Mouse (Mus musculus) limb, embryonic 14.5 days (tissue): ENCODE results near the gene Gm33543. TPM values are rescaled to one million over a fixed set of nuclear protein-coding genes. Genes with fewer than 3 reads are reported as not detected.

ENCODE experiments used
- ATAC-seq: fragments of 200-750 bp; cut with Nextera tagmentation; 2 replicates; pipeline ENCODE4 v1.8.0; 2017; ENCODE audit warnings: low read depth, moderate number of reproducible peaks, moderate TSS enrichment; ENCODE audit not compliant: low FRiP score
- DNase-seq: peaks from one replicate; pipeline ENCODE4 v3.0.0-alpha.2; 2015; ENCODE audit warnings: low spot score
- H3K27ac ChIP-seq: fragments of 300-500 bp; sonication (generic); replicated peaks from 2 replicates; pipeline ENCODE4 v1.5.1; 2014; ENCODE audit warnings: low read depth, mild to moderate bottlenecking, low read length, moderate library complexity, mixed read lengths
- H3K27me3 ChIP-seq: fragments of 300-500 bp; sonication (generic); 2 replicates; pipeline ENCODE4 v1.6.1; 2014; ENCODE audit warnings: low read length, mixed read lengths; ENCODE audit not compliant: control insufficient read depth, insufficient read depth
- H3K36me3 ChIP-seq: fragments of 300-500 bp; sonication (generic); 2 replicates; pipeline ENCODE4 v1.6.1; 2014; ENCODE audit warnings: mild to moderate bottlenecking, low read length, moderate library complexity, mixed read lengths; ENCODE audit not compliant: control insufficient read depth, insufficient read depth
- H3K4me1 ChIP-seq: fragments of 300-500 bp; sonication (generic); 2 replicates; pipeline ENCODE4 v1.6.1; 2014; ENCODE audit warnings: antibody characterized with exemption, low read length, mixed read lengths; ENCODE audit not compliant: control insufficient read depth, insufficient read depth
- H3K4me2 ChIP-seq: fragments of 300-500 bp; sonication (generic); replicated peaks from 2 replicates; pipeline ENCODE4 v1.6.1; 2014; ENCODE audit warnings: low read depth, mild to moderate bottlenecking, low read length, moderate library complexity; ENCODE audit not compliant: severe bottlenecking
- H3K4me3 ChIP-seq: fragments of 300-500 bp; sonication (generic); replicated peaks from 2 replicates; pipeline ENCODE4 v1.5.1; 2014; ENCODE audit warnings: low read length
- H3K9ac ChIP-seq: fragments of 300-500 bp; sonication (generic); 2 replicates; pipeline ENCODE4 v1.6.1; 2014; ENCODE audit warnings: mild to moderate bottlenecking, low read depth, low read length, moderate library complexity; ENCODE audit not compliant: severe bottlenecking
- H3K9me3 ChIP-seq: fragments of 300-500 bp; sonication (generic); 2 replicates; pipeline ENCODE4 v1.6.1; 2016; ENCODE audit warnings: low read length; ENCODE audit not compliant: control insufficient read depth
- POLR2A ChIP-seq: fragments of 200-500 bp; IDR thresholded peaks from 2 replicates; pipeline ENCODE4 v1.8.0; 2012; ENCODE audit warnings: inconsistent platforms, mild to moderate bottlenecking, moderate library complexity, borderline replicate concordance; ENCODE audit not compliant: insufficient read depth, insufficient read length; ENCODE audit errors: extremely low read depth
- whole genome bisulfite sequencing: fragments of 180-500 bp; shearing (Covaris S2); extraction: QIAGEN DNeasy Blood & Tissue Kit; methylation state at CpG from one replicate; pipeline ENCODE4 v1.1.7; 2014; 5-methylcytosine and 5-hydroxymethylcytosine counted together
- polyA plus RNA-seq, 2 experiments: library from polyadenylated mRNA; depleted of rRNA in 1 of 2; stranded (reverse) in 1 of 2; unstranded in 1 of 2; fragments of >200 nt; fragmentation: Nextera tagmentation in 1 of 2; extraction: Ambion mirVana in 1 of 2; gene quantifications; 2 replicates each; pipeline versions ENCODE4 v1.2.1 to v1.2.3; 2012 to 2014

The Gm33543 gene
- polyA plus RNA-seq (2012; rRNA removed) (not detected in 2 replicates), polyA plus RNA-seq (2014; fragmentation: Nextera tagmentation; extraction: Ambion mirVana) (not detected in 2 replicates)

- 74% methylated on average over 9 of the region's 9 CpGs for WGBS
- ATAC-seq, result no peak
- no peak within 1 kb of the TSS for H3K4me2 ChIP-seq
Observed at GRCm38 (mm10) chr10:95842789-95843637, at the start of gene Gm33543. TSS of gene Gm33543 (minus strand) at chr10:95842930.

GRCm38 (mm10) chr10:95892132-95892531, 49.4 kb upstream of the Gm33543 start:
- 0 out of 2 replicates have a peak, but pooled peaks cover 6% of the 10 kb centered on the region for H3K4me1 ChIP-seq
- no peak overlapping the region for H3K27ac ChIP-seq
- DNase-seq (no peak), ATAC-seq (no peak)
- no peaks in the 10 kb centered on the region for H3K36me3 ChIP-seq
- H3K9ac ChIP-seq, result no peak overlapping the region
- no peaks in the 10 kb centered on the region for H3K9me3 ChIP-seq
- no peak for TF ChIP-seq POLR2A
- no peak overlapping the region for H3K4me2 ChIP-seq
- H3K4me3 ChIP-seq, result no peak overlapping the region
- no peaks in the 10 kb centered on the region for H3K27me3 ChIP-seq
- 76% methylated on average over 9 of the region's 9 CpGs for WGBS

More at GRCm38 (mm10) chr10:95842789-95843637, at the start of gene Gm33543:
- Histone ChIP-seq H3K9ac (no peak within 1 kb of the TSS), H3K9me3 (no peaks in the 10 kb centered on the region), H3K27me3 (no peaks in the 10 kb centered on the region), H3K4me1 (no peaks in the 10 kb centered on the region), H3K4me3 (no peak within 1 kb of the TSS), H3K27ac (no peak within 1 kb of the TSS), H3K36me3 (no peaks in the 10 kb centered on the region)
- no peak for DNase-seq
- no peak for TF ChIP-seq POLR2A

GRCm38 (mm10) chr10:95891214-95891960, 48.7 kb upstream of the Gm33543 start:
- H3K9me3 ChIP-seq, result no peaks in the 10 kb centered on the region
- H3K4me1 ChIP-seq, result 0 out of 2 replicates have a peak, but pooled peaks cover 6% of the 10 kb centered on the region
- H3K4me3 ChIP-seq, result no peak overlapping the region
- ATAC-seq (no peak), DNase-seq (no peak)
- no peak for TF ChIP-seq POLR2A
- no peak overlapping the region for H3K4me2 ChIP-seq
- H3K27ac ChIP-seq, result no peak overlapping the region
- H3K9ac ChIP-seq, result no peak overlapping the region
- no peaks in the 10 kb centered on the region for H3K36me3 ChIP-seq
- WGBS, result 74% methylated on average over 7 of the region's 7 CpGs
- H3K27me3 ChIP-seq, result no peaks in the 10 kb centered on the region

- Histone ChIP-seq H3K4me1 (no peaks in the 10 kb centered on the region), H3K4me2 (no peak overlapping the region), H3K9ac (no peak overlapping the region), H3K27ac (no peak overlapping the region), H3K9me3 (no peaks in the 10 kb centered on the region), H3K4me3 (no peak overlapping the region), H3K36me3 (no peaks in the 10 kb centered on the region), H3K27me3 (no peaks in the 10 kb centered on the region)
- no peak for ATAC-seq
- WGBS, result 75% methylated on average over 7 of the region's 7 CpGs
- no peak for TF ChIP-seq POLR2A
- no peak for DNase-seq
Observed at GRCm38 (mm10) chr10:95883761-95884517, 41.2 kb upstream of the Gm33543 start.

GRCm38 (mm10) chr10:95882036-95882435, 39.3 kb upstream of the Gm33543 start:
- 65% methylated on average over 9 of the region's 9 CpGs for WGBS

More at GRCm38 (mm10) chr10:95882036-95882435, 39.3 kb upstream of the Gm33543 start:
- H3K36me3 ChIP-seq, result no peaks in the 10 kb centered on the region
- no peaks in the 10 kb centered on the region for H3K4me1 ChIP-seq
- no peak overlapping the region for H3K4me3 ChIP-seq
- no peak overlapping the region for H3K4me2 ChIP-seq
- H3K9ac ChIP-seq, result no peak overlapping the region
- ATAC-seq (no peak), DNase-seq (no peak)
- no peak for TF ChIP-seq POLR2A
- no peaks in the 10 kb centered on the region for H3K9me3 ChIP-seq
- H3K27me3 ChIP-seq, result no peaks in the 10 kb centered on the region
- H3K27ac ChIP-seq, result no peak overlapping the region
